Mouse (Mus musculus) frontal cortex, postnatal 25 days (tissue): ENCODE measurements around the gene Mmp13.
"Not testable (repeated sequence)": the region's sequence is repeated elsewhere in the genome, so short reads cannot be mapped to it uniquely, and the experiment has no call there.

Experiments used
- DNase-seq, 2 experiments: peaks; one replicate each; pipeline ENCODE4 v3.0.0; 2022; ENCODE audit warnings: low spot score in 2 of 2

Gene Mmp13

DNA sequence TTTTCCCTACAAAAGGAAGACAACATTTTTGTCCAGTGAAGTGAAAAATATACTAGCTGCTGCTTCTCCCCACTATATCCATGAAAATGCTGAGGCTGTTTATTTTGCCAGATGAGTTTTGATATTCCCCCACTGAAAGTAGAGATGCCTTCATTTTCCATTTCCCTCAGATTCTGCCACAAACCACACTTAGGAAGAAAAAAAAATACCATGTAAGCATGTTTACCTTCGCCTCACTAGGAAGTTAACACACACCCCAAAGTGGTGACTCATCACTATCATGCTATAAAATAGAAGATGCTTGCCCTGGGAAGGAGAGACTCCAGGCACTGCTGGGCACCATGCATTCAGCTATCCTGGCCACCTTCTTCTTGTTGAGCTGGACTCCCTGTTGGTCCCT, at the start of gene Mmp13:
TSS of gene Mmp13 (plus strand) at position 301 of the 400 bp plus-strand sequence.
- DNase-seq = no peak

DNA sequence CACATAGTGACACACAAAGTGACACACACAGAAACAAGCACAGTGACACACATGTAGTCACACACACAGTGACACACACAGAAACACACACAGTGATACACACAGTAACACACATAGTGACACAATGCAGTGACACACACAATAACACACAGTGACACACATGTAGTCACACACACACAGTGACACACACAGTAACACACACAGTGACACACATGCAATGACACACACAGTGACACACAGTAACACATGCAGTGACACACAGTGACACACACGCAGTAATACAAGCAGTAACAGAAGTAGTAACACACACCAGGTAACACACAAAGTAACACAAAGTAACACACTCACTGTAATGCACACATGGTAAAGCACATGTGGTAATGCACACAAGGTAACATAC, 33.7 kb upstream of the Mmp13 start:
- no peak for DNase-seq

DNA sequence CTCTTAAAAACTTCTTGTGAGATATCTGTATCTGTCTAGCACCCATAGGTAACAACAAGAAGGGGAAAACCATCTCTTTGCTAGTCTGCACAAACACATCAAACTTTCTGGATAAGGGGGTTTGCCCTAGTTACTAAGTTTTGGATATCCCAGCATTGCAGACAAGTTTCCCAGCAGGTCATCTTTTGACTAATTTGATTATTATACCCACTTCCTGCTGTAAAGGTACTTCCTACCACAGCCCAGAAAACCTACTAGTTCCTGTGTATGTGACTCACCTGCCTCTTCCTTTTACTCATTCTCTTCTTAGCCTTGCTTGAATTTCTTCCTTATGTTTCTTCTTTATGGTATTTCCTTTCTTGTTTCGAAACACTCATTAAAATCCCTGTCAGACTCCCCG, 32.3 kb upstream of the Mmp13 start:
- no peak for DNase-seq

DNA sequence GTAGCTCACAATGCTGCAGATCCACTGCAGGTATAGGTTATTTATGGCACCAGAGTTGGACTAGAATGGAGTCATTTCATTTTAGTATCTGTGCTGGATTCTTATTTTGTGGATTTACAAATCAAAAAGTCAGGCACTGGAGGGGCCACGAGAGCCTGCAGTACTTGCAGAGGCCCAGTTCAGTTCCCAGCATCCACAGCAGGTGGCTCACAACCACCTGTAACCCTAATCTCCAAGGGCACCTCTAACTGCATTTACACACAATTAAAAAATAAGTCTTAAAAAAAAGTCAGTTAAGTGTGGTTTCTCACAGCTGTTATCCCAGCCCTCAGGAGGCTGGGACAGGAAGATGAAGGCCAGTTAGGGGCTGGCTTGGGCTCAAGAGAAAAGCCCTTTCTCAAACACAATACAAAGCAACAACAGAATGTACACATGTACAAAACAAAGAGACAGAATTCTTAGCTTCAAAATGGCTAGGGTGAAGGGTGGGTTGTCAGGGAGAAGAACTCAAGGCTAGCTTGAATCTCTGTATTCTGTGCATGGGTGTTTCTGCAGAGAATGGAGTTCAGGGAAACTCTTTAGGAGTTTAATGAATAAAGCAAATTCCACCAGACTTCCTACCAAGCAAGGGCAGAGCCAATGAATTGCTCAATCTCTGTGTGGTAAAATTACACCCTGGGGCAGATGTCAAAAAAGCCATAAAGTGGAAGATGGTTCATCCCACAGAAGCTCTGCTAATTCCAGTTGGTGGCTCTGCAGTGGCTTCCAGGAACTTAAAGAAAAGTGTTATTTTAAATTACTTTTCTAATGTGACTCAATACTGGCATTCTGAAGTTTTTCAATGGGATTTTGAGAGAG, 19.3 kb upstream of the Mmp13 start:
- no peak for DNase-seq

DNA sequence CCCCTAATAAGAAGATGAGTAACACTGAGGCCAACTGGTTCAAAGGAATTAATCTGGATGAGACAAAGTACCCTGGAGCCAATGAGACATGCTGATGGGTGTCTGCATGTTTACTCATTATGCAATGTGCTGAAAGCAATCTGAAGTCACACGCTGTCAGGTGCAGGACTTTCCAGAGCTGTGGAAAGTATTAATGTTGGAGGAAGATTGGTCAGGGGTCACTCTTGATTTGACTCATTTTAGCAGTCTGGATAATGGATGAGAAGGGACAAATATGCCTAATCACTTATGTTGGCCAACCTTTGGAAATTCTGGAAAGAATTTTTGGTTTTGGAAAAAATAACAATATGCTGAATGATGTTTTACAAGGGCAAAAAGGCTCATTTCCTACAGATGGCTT, 10.6 kb upstream of the Mmp13 start:
- no peak for DNase-seq

- no peak for DNase-seq
Observed at GRCm38 (mm10) chr9:7270071-7270470, 2.2 kb upstream of the Mmp13 start.

DNA sequence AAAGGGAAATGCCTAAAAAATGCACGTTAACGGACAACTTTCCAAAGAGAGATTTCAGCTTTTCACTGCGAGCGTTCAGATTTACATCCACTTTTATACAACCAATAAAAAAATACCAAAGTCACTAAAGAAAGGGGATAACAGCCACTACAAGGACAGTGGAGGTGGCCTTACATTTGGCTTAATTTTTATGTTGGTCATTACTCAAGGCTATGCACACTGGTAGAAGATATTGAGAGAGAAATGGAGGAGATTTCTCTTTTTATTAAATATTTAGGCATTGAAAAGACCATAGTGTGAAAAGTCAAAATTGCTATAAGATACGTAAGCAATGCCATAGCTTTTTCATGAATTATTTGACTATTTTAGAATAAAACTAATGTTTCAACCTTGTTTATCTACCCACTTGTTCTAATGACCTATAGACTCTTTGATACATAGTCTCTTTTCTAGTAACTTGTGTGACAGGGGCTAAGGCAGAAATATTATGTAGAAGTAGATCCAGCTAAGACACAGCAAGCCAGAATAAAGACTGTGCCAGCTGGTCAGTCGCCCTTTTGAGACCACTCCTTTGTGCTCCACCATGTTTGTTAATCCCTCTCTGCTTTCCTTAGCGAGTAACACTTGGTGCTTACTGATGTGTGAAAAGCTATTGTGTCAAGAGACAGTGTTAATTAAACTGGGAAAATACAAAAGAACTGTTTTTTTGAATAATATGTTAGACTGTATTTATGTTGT, 10.4 kb downstream of the Mmp13 start:
- no peak for DNase-seq

DNA sequence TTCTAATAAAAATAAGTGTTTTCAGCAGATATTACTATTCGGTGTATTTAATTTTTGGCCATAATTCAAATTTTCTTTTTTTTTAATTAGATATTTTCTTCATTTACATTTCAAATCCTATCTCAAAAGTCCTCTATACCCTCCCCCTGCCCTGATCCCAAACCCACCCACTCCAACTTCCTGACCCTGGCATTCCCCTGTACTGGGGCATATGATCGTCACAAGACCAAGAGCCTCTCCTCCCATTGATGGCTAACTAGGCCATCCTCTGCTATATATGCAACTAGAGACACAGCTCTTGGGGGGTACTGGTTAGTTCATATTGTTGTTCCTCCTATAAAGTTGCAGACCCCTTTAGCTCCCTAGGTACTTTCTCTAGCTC, 11.0 kb downstream of the Mmp13 start:
- not testable (repeated sequence) for DNase-seq

- DNase-seq = no peak
Observed at GRCm38 (mm10) chr9:7289501-7289900, 17.2 kb downstream of the Mmp13 start.

GRCm38 (mm10) chr9:7289901-7290300, 17.6 kb downstream of the Mmp13 start:
- no peak for DNase-seq

DNA sequence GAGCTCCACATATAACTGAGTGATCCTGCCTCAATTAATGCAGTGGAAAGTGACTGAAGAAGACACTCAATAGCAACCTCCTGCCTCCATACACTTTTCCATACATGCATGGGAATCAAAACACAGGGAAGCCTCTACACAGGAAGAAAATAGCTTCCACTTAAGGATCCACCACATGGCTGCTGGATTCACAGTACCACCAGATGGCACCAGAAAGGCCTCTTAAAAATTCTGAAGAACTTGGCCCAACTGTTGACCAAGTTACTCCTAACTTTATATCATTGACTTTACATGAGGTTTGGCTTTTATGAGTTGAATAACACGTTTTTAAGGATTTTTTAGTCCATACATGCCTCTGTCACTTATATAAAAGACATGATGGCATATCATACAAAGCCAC, 19.8 kb downstream of the Mmp13 start:
- DNase-seq = no peak

GRCm38 (mm10) chr9:7331847-7332246, 59.5 kb downstream of the Mmp13 start:
- no peak for DNase-seq
